Mouse (Mus musculus) intestine, postnatal 0 days (tissue): ENCODE measurements around the gene Scn4a. TPM values are rescaled to one million over a fixed set of nuclear protein-coding genes. Genes with fewer than 3 reads are reported as not detected.

ENCODE experiments used
- ATAC-seq: fragments of 200-750 bp; cut with Nextera tagmentation; 2 replicates; pipeline ENCODE4 v1.8.0; 2017; ENCODE audit warnings: mild to moderate bottlenecking, moderate TSS enrichment, moderate library complexity
- H3K27ac ChIP-seq: fragments of 300-500 bp; sonication (generic); 2 replicates; pipeline ENCODE4 v1.5.1; 2014; ENCODE audit warnings: mild to moderate bottlenecking, low read depth, low read length, moderate library complexity
- H3K27me3 ChIP-seq: fragments of 300-500 bp; sonication (generic); replicated peaks from 2 replicates; pipeline ENCODE4 v1.6.1; 2014; ENCODE audit warnings: low read length, mixed read lengths; ENCODE audit not compliant: control insufficient read depth, insufficient read depth
- H3K36me3 ChIP-seq: fragments of 300-500 bp; sonication (generic); 2 replicates; pipeline ENCODE4 v1.6.1; 2014; ENCODE audit warnings: mild to moderate bottlenecking, moderate library complexity; ENCODE audit not compliant: control insufficient read depth, insufficient read depth
- H3K4me1 ChIP-seq: fragments of 300-500 bp; sonication (generic); replicated peaks from 2 replicates; pipeline ENCODE4 v1.6.1; 2014; ENCODE audit warnings: antibody characterized with exemption, low read length, mixed read lengths; ENCODE audit not compliant: control insufficient read depth, insufficient read depth
- H3K4me2 ChIP-seq: fragments of 300-500 bp; sonication (generic); replicated peaks from 2 replicates; pipeline ENCODE4 v1.6.1; 2014; ENCODE audit warnings: low read depth, mild to moderate bottlenecking, moderate library complexity
- H3K4me3 ChIP-seq: fragments of 300-500 bp; sonication (generic); 2 replicates; pipeline ENCODE4 v1.5.1; 2014; ENCODE audit warnings: low read depth, low read length
- H3K9ac ChIP-seq: fragments of 300-500 bp; sonication (generic); 2 replicates; pipeline ENCODE4 v1.6.1; 2014; ENCODE audit warnings: mild to moderate bottlenecking, low read depth, low read length
- H3K9me3 ChIP-seq: fragments of 300-500 bp; sonication (generic); 2 replicates; pipeline ENCODE4 v1.6.1; 2016; ENCODE audit warnings: mixed run types; ENCODE audit not compliant: control insufficient read depth
- CTCF ChIP-seq: sonication (generic); IDR thresholded peaks from 2 replicates; pipeline ENCODE4 v1.5.1; 2016; ENCODE audit warnings: low read depth, mild to moderate bottlenecking, control low read depth, antibody characterized with exemption, moderate library complexity
- WGBS: fragments of 180-500 bp; shearing (Covaris S2); extraction: QIAGEN DNeasy Blood & Tissue Kit; methylation state at CpG from one replicate; pipeline ENCODE4 v1.1.7; 2014; 5-methylcytosine and 5-hydroxymethylcytosine counted together
- polyA plus RNA-seq: library from polyadenylated mRNA; unstranded; fragments of >200 nt; fragmentation: Nextera tagmentation; extraction: Ambion mirVana; gene quantifications from 2 replicates; pipeline ENCODE4 v1.2.1, GENCODE M21; 2015

Scn4a gene
- polyA plus RNA-seq, 1 experiment from 2014 or later = 0.01 TPM

- TF ChIP-seq CTCF = no peak
Observed at GRCm38 (mm10) chr11:106314333-106314812, 38.7 kb downstream of the Scn4a start, which contains the start of gene Cd79b. Gene Cd79b (minus strand): TSS chr11:106314762.

DNA sequence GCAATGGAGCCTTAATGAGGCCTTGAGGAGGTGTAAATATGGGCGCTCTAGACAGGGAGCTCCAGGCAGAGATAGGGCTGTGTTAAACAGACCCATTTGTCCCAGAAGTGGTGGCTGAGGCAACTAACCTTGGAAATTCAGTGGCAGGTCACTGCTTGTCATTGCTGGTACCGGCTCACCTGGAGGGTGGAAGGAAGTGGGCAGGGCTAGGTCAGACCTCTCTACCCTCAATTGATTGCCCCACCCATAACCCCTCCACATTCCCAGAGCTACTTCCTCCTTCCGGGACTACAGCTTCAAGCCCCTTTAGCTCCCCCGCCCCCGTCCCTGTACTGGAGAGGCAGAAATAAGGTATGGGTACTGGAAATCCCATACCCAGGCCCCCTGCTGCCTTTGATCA lies 39.6 kb downstream of the Scn4a start:
- WGBS = 34% methylated on average over 5 of the region's 5 CpGs
- no peak for TF ChIP-seq CTCF
- H3K36me3 ChIP-seq = no peaks in the 10 kb centered on the region
- no peak overlapping the region for H3K9ac ChIP-seq
- peak; percentile 38; the same call in 1 of the 2 replicates for ATAC-seq
- no peak overlapping the region for H3K4me3 ChIP-seq
- no peak overlapping the region for H3K4me2 ChIP-seq
- 0 out of 2 replicates have a peak, but pooled peaks cover 3% of the 10 kb centered on the region for H3K4me1 ChIP-seq
- no peak overlapping the region for H3K27ac ChIP-seq
- no peaks in the 10 kb centered on the region for H3K27me3 ChIP-seq
- H3K9me3 ChIP-seq = no peaks in the 10 kb centered on the region

More at GRCm38 (mm10) chr11:106314333-106314812, 38.7 kb downstream of the Scn4a start, which contains the start of gene Cd79b:
- H3K9ac ChIP-seq = no peak within 1 kb of the TSS
- no peak for ATAC-seq
- no peaks in the 10 kb centered on the region for H3K36me3 ChIP-seq
- H3K4me3 ChIP-seq = no peak within 1 kb of the TSS
- H3K4me1 ChIP-seq = 0 out of 2 replicates have a peak, but pooled peaks cover 6% of the 10 kb centered on the region
- no peak within 1 kb of the TSS for H3K4me2 ChIP-seq
- H3K27ac ChIP-seq = no peak within 1 kb of the TSS
- H3K27me3 ChIP-seq = no peaks in the 10 kb centered on the region
- no peaks in the 10 kb centered on the region for H3K9me3 ChIP-seq
- 54% methylated on average over 9 of the region's 9 CpGs for WGBS

- no peaks in the 10 kb centered on the region for H3K4me1 ChIP-seq
- H3K27me3 ChIP-seq = no peaks in the 10 kb centered on the region
- no peak overlapping the region for H3K4me3 ChIP-seq
- 60% methylated on average over 5 of the region's 5 CpGs for WGBS
- H3K4me2 ChIP-seq = no peak overlapping the region
- no peak overlapping the region for H3K27ac ChIP-seq
- ATAC-seq = no peak
- H3K9me3 ChIP-seq = no peaks in the 10 kb centered on the region
- no peak for TF ChIP-seq CTCF
- H3K9ac ChIP-seq = no peak overlapping the region
- no peaks in the 10 kb centered on the region for H3K36me3 ChIP-seq
Observed at GRCm38 (mm10) chr11:106310123-106310522, 43.0 kb downstream of the Scn4a start.

DNA sequence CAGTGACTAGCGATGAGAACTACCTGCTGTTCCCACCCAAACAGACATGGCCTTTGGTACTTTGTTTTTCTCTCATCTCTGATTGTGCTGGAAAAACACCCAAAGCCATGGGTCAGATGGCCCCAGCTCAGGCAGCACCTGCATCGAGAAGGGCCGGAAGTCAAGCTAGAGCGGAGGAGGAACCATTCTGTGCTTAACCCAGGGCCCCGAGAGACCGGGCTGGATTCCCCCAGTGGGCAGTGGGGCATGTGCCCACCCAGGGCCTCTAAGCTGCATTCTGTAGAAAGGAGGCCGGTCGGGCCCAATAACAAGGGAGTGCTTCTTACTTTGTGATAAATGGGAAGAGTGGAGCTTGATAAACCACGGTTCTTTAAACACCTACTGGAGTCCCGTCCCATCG lies 44.9 kb downstream of the Scn4a start:
- Histone ChIP-seq H3K9ac (no peak overlapping the region), H3K27me3 (no peaks in the 10 kb centered on the region), H3K36me3 (no peaks in the 10 kb centered on the region), H3K27ac (no peak overlapping the region), H3K9me3 (no peaks in the 10 kb centered on the region), H3K4me1 (no peaks in the 10 kb centered on the region), H3K4me3 (no peak overlapping the region), H3K4me2 (no peak overlapping the region)
- TF ChIP-seq CTCF = no peak
- WGBS = 85% methylated on average over 11 of the region's 11 CpGs
- ATAC-seq = no peak

DNA sequence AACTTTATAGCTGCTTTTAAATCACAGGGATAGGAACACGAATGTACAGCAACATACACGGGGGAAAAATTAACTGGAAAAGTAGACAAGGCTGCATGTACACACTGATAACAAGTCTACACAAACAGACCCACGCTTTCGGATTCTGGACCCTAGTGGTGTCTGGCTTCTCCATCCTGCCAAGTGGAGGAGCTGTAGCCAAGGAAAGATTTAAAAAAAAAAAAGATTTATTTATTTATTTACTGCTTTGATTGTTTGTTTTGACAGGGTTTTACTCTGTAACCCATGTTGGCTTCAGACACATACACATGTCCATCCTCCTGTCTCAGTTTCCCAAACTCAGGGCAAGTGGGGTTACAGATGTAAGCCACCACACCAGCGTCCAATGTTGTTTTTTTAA lies 45.7 kb downstream of the Scn4a start:
- Histone ChIP-seq H3K4me3 (no peak overlapping the region), H3K27ac (no peak overlapping the region), H3K4me1 (no peaks in the 10 kb centered on the region), H3K27me3 (no peaks in the 10 kb centered on the region), H3K4me2 (no peak overlapping the region), H3K36me3 (no peaks in the 10 kb centered on the region), H3K9ac (no peak overlapping the region), H3K9me3 (no peaks in the 10 kb centered on the region)
- ATAC-seq = no peak
- WGBS = 50% methylated on average over 5 of the region's 5 CpGs
- TF ChIP-seq CTCF = no peak

DNA sequence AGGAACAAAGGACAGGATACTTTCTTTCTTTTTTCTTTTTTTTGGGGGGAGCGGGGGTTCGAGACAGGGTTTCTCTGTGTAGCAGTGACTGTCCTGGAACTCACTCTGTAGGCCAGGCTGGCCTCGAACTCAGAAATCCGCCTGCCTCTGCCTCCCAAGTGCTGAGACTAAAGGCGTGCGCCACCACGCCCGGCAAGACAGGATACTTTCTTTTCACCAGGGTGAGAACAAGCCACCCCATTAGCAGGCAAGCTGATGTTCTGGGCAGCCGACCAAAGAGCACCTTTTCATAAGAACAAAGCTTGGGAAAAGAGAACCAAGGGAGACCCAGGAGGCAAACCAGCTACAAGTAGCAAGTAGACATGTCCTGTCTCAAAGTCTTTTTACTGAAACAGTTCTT lies 46.3 kb downstream of the Scn4a start:
- no peaks in the 10 kb centered on the region for H3K9me3 ChIP-seq
- no peak overlapping the region for H3K4me2 ChIP-seq
- no peak overlapping the region for H3K27ac ChIP-seq
- no peaks in the 10 kb centered on the region for H3K27me3 ChIP-seq
- no peaks in the 10 kb centered on the region for H3K4me1 ChIP-seq
- no peaks in the 10 kb centered on the region for H3K36me3 ChIP-seq
- H3K4me3 ChIP-seq = no peak overlapping the region
- ATAC-seq = no peak
- TF ChIP-seq CTCF = no peak
- WGBS = 82% methylated on average over 9 of the region's 9 CpGs
- no peak overlapping the region for H3K9ac ChIP-seq

GRCm38 (mm10) chr11:106306065-106306385 lies 47.1 kb downstream of the Scn4a start:
- H3K4me2 ChIP-seq = no peak overlapping the region
- no peak overlapping the region for H3K4me3 ChIP-seq
- H3K36me3 ChIP-seq = no peaks in the 10 kb centered on the region
- H3K9ac ChIP-seq = no peak overlapping the region
- WGBS = 75% methylated on average over 3 of the region's 3 CpGs
- ATAC-seq = no peak
- H3K27ac ChIP-seq = no peak overlapping the region
- H3K27me3 ChIP-seq = no peaks in the 10 kb centered on the region
- TF ChIP-seq CTCF = no peak
- no peaks in the 10 kb centered on the region for H3K4me1 ChIP-seq
- no peaks in the 10 kb centered on the region for H3K9me3 ChIP-seq
